28 mouse cellular contexts compared by ENCODE assay signal in genomic region chr6:15751375-15751774, GRCm38 (mm10).
"Had no signal": no experiment of that assay in that cellular context is flagged by ENCODE, and none has a peak within 500 bp of the region (broad histone marks: within the 10 kb centered on the region; RNA-seq: fewer than 3 reads in every experiment).

No protein-coding gene starts in this region.

- H3K36me3 ChIP-seq: embryonic facial prominence, embryonic 12.5 days; embryonic facial prominence, embryonic 15.5 days; forebrain, embryonic 12.5 days; forebrain, embryonic 15.5 days had no signal

- DNase-seq: cerebellum, adult 2 months; cerebellum, adult 8-10 months; cerebellum, adult 9-10 months; cerebellum, adult 9-11 months; cerebellum, postnatal 10 days; cerebellum, postnatal 14 days; cerebellum, postnatal 25 days; cerebellum, postnatal 36 days; embryo, embryonic 11 days; forebrain, postnatal 0 days; gastrocnemius, postnatal 10 days; gastrocnemius, postnatal 14 days; gastrocnemius, postnatal 25 days; gastrocnemius, postnatal 36 days; heart, adult 11 months; heart, adult 18-20 months; heart, adult 2 months had no signal

- H3K4me3 ChIP-seq: embryonic facial prominence, embryonic 10.5 days; embryonic facial prominence, embryonic 12.5 days; embryonic facial prominence, embryonic 13.5 days; embryonic facial prominence, embryonic 15.5 days; erythroblast, embryonic 14.5 days; forebrain, embryonic 10.5 days; forebrain, embryonic 12.5 days; forebrain, embryonic 13.5 days; forebrain, embryonic 15.5 days; heart, adult 2 months had no signal

- H3K27me3 ChIP-seq: embryonic facial prominence, embryonic 12.5 days; embryonic facial prominence, embryonic 13.5 days; embryonic facial prominence, embryonic 15.5 days; forebrain, embryonic 13.5 days; forebrain, embryonic 15.5 days had no signal

- H3K27ac ChIP-seq: embryonic facial prominence, embryonic 10.5 days; embryonic facial prominence, embryonic 12.5 days; embryonic facial prominence, embryonic 13.5 days; embryonic facial prominence, embryonic 15.5 days; forebrain, embryonic 10.5 days; forebrain, embryonic 12.5 days; forebrain, embryonic 13.5 days; forebrain, embryonic 15.5 days; heart, adult 2 months had no signal

- H3K4me2 ChIP-seq: embryonic facial prominence, embryonic 12.5 days; embryonic facial prominence, embryonic 13.5 days; embryonic facial prominence, embryonic 15.5 days; forebrain, embryonic 12.5 days; forebrain, embryonic 13.5 days; forebrain, embryonic 15.5 days had no signal

- H3K9me3 ChIP-seq: embryonic facial prominence, embryonic 10.5 days; embryonic facial prominence, embryonic 12.5 days; embryonic facial prominence, embryonic 13.5 days; embryonic facial prominence, embryonic 15.5 days; forebrain, embryonic 10.5 days; forebrain, embryonic 12.5 days; forebrain, embryonic 13.5 days; forebrain, embryonic 15.5 days had no signal

- H3K4me1 ChIP-seq: embryonic facial prominence, embryonic 12.5 days; forebrain, embryonic 10.5 days; forebrain, embryonic 12.5 days; forebrain, embryonic 13.5 days; forebrain, embryonic 15.5 days had no signal

- H3K9ac ChIP-seq: embryonic facial prominence, embryonic 12.5 days; embryonic facial prominence, embryonic 13.5 days; embryonic facial prominence, embryonic 15.5 days; forebrain, embryonic 12.5 days; forebrain, embryonic 13.5 days; forebrain, embryonic 15.5 days; forebrain, postnatal 0 days had no signal

- ATAC-seq: forebrain, embryonic 13.5 days; forebrain, embryonic 14.5 days; forebrain, embryonic 15.5 days; forebrain, embryonic 16.5 days; forebrain, postnatal 0 days had no signal
